Mouse (Mus musculus): ENCODE results near the gene Nucb2. TPM values are rescaled to one million over a fixed set of nuclear protein-coding genes. Genes with fewer than 3 reads are reported as not detected.

Nucb2 gene
- polyA plus RNA-seq, 1 experiment from 2014 or later = 20.2 TPM

DNA sequence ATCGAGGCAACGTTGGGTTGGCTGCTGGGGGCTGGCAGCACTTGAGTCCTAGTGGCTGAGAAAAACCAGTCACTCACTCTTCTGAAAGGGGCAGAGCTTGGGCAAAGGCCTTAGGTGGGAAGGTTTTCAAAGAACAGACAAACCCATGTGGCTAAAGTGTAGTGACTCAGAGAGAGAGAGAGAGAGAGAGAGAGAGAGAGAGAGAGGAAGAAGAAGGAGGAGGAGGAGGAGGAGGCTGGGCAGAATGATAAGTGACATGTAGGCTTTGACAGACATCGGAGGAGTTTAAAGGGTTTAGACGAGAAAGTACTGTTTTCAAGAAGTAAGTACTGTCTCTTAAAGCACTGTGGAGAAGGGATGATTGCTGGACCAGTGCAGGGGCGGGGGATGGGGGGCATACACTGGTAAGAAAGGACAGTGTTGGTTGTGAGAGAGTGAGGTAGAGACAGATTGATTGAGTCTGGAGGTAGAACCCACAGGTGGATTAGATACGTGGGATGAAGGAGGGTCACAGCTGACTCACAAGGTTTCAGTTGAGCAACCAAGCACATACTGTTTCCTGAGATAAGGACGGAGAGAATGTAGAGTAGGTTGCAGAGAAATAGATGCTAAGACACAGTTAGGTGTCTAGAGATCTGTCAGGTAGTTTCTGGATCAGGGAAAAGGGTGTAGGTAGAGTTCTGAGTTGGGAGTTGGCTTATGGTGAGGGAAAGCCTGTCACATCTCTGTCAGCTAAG, 10.7 kb upstream of the Nucb2 start:
- no peaks in the 10 kb centered on the region for H3K4me1 ChIP-seq (replicated peaks)
- WGBS = 82% methylated on average over 7 of the region's 7 CpGs
- H3K36me3 ChIP-seq = no peaks in the 10 kb centered on the region
- H3K9me3 ChIP-seq = no peaks in the 10 kb centered on the region
- no peaks in the 10 kb centered on the region for H3K27me3 ChIP-seq
- ATAC-seq (ENCODE audit: low read depth) = no peak
- no peak overlapping the region for H3K4me2 ChIP-seq
- H3K27ac ChIP-seq (replicated peaks) = no peak overlapping the region
- H3K4me3 ChIP-seq = no peak overlapping the region
- H3K9ac ChIP-seq = no peak overlapping the region

DNA sequence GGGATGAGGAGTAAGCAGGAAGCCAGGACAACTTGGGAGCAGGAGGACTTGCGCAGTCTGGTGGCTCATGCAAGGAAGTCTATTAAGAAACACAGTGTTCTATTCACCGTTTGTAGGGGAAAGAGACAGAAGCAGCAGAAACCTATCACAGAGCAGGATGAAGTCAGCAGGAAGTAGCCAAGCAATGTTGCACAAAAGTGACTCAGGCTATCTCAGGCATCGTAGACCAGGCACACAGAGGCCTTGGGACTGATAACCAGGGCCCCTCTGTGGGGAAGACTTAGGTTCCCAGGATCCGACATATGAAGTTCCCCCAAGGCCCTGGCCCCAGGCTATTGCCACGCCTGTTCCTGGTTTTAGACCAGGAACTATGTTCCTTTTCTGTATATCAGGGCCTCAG, 9.6 kb upstream of the Nucb2 start:
- WGBS = 85% methylated on average over 5 of the region's 5 CpGs
- H3K27ac ChIP-seq (replicated peaks) = no peak overlapping the region
- H3K4me1 ChIP-seq (replicated peaks) = no peaks in the 10 kb centered on the region
- no peaks in the 10 kb centered on the region for H3K9me3 ChIP-seq
- H3K27me3 ChIP-seq = no peaks in the 10 kb centered on the region
- no peak for ATAC-seq (ENCODE audit: low read depth)
- H3K9ac ChIP-seq = no peak overlapping the region
- H3K4me2 ChIP-seq = no peak overlapping the region
- H3K4me3 ChIP-seq = no peak overlapping the region
- no peaks in the 10 kb centered on the region for H3K36me3 ChIP-seq

DNA sequence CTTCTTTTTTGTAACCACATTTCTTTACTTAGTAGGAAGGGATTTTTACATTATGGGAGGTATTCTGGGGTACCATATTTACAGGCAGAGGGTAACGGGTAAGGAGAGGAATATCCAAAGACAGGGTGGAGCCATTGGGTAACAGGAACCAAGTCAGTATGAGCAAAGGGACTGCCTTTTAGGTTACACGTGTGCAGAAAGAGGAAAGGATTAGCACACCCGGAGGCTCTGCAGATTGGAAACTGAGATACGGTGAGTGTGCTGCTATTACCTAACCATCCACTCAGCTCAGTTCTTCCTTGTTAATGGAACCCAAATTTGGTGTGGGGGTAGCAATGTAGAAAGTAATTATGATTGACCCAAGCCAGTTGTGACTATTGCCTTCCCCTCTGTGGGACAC, 7.4 kb upstream of the Nucb2 start:
- H3K4me1 ChIP-seq (replicated peaks) = no peaks in the 10 kb centered on the region
- no peak overlapping the region for H3K9ac ChIP-seq
- H3K9me3 ChIP-seq = no peaks in the 10 kb centered on the region
- H3K36me3 ChIP-seq = no peaks in the 10 kb centered on the region
- ATAC-seq (ENCODE audit: low read depth) = no peak
- H3K4me2 ChIP-seq = no peak overlapping the region
- 91% methylated on average over 4 of the region's 4 CpGs for WGBS
- no peak overlapping the region for H3K4me3 ChIP-seq
- H3K27ac ChIP-seq (replicated peaks) = no peak overlapping the region
- no peaks in the 10 kb centered on the region for H3K27me3 ChIP-seq

DNA sequence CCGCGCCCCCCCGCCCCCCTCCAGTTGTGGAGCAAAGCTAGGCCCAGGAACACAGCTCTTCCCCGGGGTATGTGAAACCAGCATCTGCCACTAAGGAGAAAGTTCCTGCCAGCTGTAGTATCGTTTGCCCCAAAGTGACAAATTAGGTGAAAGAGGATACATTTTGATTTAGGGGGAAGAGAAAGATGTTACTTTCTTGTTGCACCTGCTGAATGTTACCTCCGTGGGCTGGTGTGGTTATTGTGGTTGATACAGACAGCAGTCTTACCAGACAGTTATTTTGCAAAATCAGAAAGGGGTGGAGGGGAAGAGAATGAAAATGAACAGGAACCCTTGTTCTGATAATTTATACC, 625 bp downstream of the Nucb2 start:
- H3K27me3 ChIP-seq = no peaks in the 10 kb centered on the region
- peaks cover 19% of the 10 kb centered on the region for H3K4me1 ChIP-seq (replicated peaks)
- ATAC-seq (ENCODE audit: low read depth) = no peak
- peak overlapping the region; percentile 81 for H3K9ac ChIP-seq
- peak overlapping the region; percentile 68 for H3K4me3 ChIP-seq
- peak overlapping the region; percentile 77 for H3K4me2 ChIP-seq
- peak overlapping the region; percentile 84 for H3K27ac ChIP-seq (replicated peaks)
- H3K9me3 ChIP-seq = no peaks in the 10 kb centered on the region
- peaks cover 4% of the 10 kb centered on the region; the same call in 1 of the 2 replicates for H3K36me3 ChIP-seq
- WGBS = 5% methylated on average over 6 of the region's 6 CpGs

DNA sequence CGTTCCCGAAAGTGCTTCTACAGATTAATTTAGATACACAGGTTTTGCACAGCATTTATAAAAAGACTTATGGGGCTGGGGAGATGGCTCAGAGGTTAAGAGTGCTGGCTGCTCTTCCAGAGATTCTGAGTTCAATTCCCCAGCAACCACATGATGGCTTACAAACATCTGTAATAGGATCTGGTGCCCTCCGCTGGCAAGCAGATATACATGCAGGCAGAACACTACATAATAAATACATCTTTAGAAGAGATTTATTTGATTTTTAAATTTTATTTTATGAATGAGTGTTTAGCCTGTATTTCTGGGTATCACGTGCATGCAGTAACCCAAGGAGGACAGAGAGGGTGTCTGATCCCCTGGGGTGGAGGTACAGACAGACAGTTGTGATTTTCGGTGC, 9.9 kb downstream of the Nucb2 start:
- Histone ChIP-seq H3K9ac (no peak overlapping the region), H3K4me3 (no peak overlapping the region), H3K27ac (replicated peaks) (no peak overlapping the region), H3K4me2 (no peak overlapping the region), H3K27me3 (no peaks in the 10 kb centered on the region), H3K36me3 (peaks cover 13% of the 10 kb centered on the region), H3K4me1 (replicated peaks) (peaks cover 16% of the 10 kb centered on the region), H3K9me3 (no peaks in the 10 kb centered on the region)
- no peak for ATAC-seq (ENCODE audit: low read depth)
- 80% methylated on average over 5 of the region's 5 CpGs for WGBS

DNA sequence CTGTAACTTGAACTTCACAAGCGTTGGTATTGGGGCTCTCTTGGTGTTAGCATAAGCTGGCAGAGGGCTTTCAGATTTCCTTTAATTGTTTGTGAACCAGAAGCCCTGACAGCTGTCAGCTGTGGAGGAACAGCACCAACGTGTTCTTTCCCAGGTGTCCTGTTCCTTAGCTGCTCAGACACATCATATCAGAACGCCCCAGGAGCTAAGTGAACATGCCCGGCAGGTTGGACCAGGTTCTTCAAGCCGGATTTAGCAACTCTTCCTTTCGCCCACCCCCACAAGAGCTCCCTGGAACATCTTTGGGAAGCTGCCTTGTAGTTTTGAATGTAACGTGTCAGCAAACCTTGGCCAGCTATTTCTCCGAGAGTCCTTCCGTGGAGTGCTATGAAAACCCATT, 10.4 kb downstream of the Nucb2 start:
- Histone ChIP-seq H3K4me3 (no peak overlapping the region), H3K27me3 (no peaks in the 10 kb centered on the region), H3K36me3 (peaks cover 11% of the 10 kb centered on the region), H3K9ac (no peak overlapping the region), H3K27ac (replicated peaks) (no peak overlapping the region), H3K4me2 (no peak overlapping the region), H3K9me3 (no peaks in the 10 kb centered on the region), H3K4me1 (replicated peaks) (peaks cover 16% of the 10 kb centered on the region)
- ATAC-seq (ENCODE audit: low read depth) = no peak
- 87% methylated on average over 9 of the region's 9 CpGs for WGBS

DNA sequence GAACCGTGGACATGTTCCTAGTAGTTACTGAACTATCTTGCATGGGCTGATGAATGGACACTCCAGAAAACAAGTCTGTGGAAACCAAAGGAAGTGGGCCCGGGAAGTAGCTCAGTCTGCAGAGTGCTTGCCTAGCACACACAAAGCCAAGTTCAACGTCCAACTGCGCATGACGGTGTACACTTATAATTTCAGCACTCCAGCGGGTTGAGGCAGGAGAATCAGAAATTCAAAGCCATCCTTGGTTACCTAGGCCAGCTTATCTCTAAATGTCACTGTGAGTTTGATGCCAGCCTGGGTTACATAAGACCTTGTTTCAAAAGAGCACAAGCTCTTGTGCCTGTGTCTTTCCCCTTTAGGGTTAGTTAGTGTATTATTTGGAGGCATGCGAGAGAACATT, 10.9 kb downstream of the Nucb2 start:
- ATAC-seq (ENCODE audit: low read depth) = no peak
- 92% methylated on average over 7 of the region's 7 CpGs for WGBS
- H3K9me3 ChIP-seq = no peaks in the 10 kb centered on the region

DNA sequence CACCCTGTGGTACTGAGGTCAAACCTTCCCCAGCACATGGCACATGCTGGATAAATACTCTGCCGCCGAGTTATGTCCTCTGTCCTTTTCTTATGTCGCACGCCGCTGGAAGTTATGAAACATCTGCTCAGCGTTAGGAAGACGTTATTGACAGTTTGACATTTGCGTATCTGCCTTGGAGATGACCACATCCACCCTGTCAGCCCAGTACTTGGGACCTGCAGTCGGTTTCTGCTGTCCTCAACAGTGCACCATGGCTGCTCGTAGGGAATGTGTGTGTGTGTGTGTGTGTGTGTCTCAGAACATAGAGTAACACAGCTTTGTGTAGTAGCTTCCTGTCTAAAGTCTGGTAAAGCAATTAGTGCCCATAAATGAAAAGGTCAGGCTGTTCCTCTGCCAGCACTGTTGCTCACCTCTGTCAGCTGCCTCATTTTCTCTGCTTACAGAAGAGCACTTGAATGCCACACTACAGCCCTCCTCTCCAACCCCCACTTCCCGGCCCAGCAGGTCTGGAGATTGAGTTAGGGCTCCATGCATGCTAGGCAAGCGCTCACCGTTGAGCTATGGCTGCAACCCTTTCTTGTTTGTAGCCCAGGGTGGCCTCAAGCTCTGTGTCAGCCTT, 11.5 kb downstream of the Nucb2 start:
- 83% methylated on average over 13 of the region's 13 CpGs for WGBS
- Histone ChIP-seq H3K27me3 (no peaks in the 10 kb centered on the region), H3K4me3 (no peak overlapping the region), H3K9me3 (no peaks in the 10 kb centered on the region), H3K36me3 (peaks cover 1% of the 10 kb centered on the region; the same call in 1 of the 2 replicates), H3K4me2 (no peak overlapping the region), H3K27ac (replicated peaks) (no peak overlapping the region), H3K9ac (no peak overlapping the region; the same call in 1 of the 2 replicates), H3K4me1 (replicated peaks) (peaks cover 16% of the 10 kb centered on the region)
- ATAC-seq (ENCODE audit: low read depth) = no peak

More for the DNA sequence above, 10.9 kb downstream of the Nucb2 start:
- Histone ChIP-seq H3K4me2 (no peak overlapping the region), H3K4me3 (no peak overlapping the region), H3K4me1 (replicated peaks) (peaks cover 16% of the 10 kb centered on the region), H3K9ac (no peak overlapping the region), H3K36me3 (peaks cover 7% of the 10 kb centered on the region), H3K27me3 (no peaks in the 10 kb centered on the region), H3K27ac (replicated peaks) (no peak overlapping the region)

DNA sequence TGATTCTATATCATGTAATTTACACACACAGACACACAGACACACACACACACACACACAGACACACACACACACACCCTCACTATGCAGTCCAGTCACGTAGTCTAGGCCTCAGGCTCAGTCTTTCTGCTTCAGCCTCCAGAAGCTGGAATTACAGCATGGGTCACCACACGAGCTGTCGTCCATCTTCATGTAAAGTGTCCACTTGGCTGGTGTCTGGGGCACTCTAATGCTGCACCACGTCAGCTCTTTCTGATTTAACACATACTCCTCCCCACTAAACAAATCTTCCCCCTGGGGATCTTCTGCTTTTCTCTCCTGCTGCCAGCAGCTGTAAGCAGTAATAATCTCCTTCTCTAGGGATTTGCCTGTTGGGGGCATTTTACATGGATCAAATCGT, 13.1 kb downstream of the Nucb2 start:
- 16% methylated on average over 5 of the region's 5 CpGs for WGBS
- Histone ChIP-seq H3K4me1 (replicated peaks) (peaks cover 16% of the 10 kb centered on the region), H3K4me2 (no peak overlapping the region), H3K36me3 (peaks cover 7% of the 10 kb centered on the region), H3K9me3 (no peaks in the 10 kb centered on the region), H3K27me3 (no peaks in the 10 kb centered on the region), H3K27ac (replicated peaks) (peak overlapping the region; percentile 76), H3K9ac (no peak overlapping the region), H3K4me3 (no peak overlapping the region)
- peak; percentile 85 for ATAC-seq (ENCODE audit: low read depth)

DNA sequence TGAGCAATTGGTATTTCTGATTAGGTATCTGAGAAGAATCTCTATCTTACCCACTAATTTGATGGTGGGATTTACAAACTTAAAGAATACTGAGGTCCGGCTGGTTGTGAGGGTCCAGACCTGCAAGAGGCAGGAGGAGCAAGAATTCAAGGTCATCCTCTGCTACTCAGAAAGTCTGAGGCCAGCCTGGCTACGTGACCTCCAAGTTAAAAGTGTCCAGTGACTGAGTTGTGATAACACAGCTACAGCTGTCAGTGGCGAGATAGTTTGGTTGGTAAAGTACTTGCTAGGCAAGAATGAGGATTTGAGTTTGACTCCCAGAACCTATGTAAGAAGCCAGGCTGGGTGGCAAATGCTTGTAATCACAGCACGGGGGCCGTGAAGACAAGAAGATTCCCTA, 14.0 kb downstream of the Nucb2 start:
- Histone ChIP-seq H3K9me3 (no peaks in the 10 kb centered on the region), H3K27me3 (no peaks in the 10 kb centered on the region), H3K4me3 (no peak overlapping the region), H3K4me2 (no peak overlapping the region), H3K36me3 (peaks cover 7% of the 10 kb centered on the region), H3K9ac (no peak overlapping the region), H3K4me1 (replicated peaks) (peaks cover 16% of the 10 kb centered on the region), H3K27ac (replicated peaks) (peak overlapping the region; percentile 76; the same call in 1 of the 2 replicates)
- ATAC-seq (ENCODE audit: low read depth) = no peak
- 90% methylated on average over 5 of the region's 5 CpGs for WGBS

DNA sequence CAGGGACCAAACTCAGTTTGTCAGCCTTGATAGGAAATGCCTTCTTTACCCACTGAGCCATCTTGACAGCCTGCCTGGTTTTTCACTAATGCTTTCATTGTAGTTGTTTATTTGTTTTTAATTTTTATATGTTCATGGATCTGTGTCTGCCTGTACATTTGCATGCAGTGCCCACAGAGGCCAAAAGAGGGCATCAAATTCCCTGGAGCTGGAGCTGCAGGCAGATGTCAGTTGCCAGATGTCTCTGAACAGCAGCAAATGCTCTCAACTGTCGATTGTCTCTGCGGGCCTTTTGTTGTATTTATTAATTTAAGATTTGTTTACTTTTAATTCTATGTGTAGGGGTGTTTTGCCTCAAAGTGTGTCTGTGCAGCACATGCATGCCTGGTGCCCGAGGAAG, 15.6 kb downstream of the Nucb2 start:
- WGBS = 65% methylated on average over 3 of the region's 3 CpGs
- no peak overlapping the region for H3K27ac ChIP-seq (replicated peaks)

DNA sequence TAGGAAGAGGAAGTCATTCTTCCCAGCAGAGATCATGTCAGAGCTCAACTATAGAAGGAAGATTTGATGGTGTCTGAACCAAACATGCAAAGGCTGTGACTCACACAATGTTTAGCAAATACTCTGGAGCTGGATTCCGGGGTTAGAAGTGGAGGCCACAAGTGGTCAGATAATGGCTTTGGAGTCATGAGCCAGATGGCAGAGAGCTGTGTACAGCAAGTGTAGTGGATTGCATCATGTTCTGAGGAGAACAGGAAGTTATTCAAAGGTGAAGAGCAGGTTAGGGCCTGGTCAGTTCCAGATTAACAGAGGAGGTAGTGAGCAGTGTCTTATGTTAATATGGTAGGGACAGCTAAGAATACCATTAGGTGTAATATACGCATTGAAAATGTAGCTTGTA, 20.4 kb downstream of the Nucb2 start:
- H3K27me3 ChIP-seq = no peaks in the 10 kb centered on the region
- peaks cover 55% of the 10 kb centered on the region for H3K36me3 ChIP-seq
- no peak overlapping the region for H3K27ac ChIP-seq (replicated peaks)
- no peaks in the 10 kb centered on the region for H3K9me3 ChIP-seq
- whole genome bisulfite sequencing = 96% methylated on average over 2 of the region's 2 CpGs
- no peaks in the 10 kb centered on the region for H3K4me1 ChIP-seq (replicated peaks)
- H3K4me2 ChIP-seq = no peak overlapping the region
- no peak for ATAC-seq (ENCODE audit: low read depth)
- H3K4me3 ChIP-seq = no peak overlapping the region
- H3K9ac ChIP-seq = no peak overlapping the region

More for the DNA sequence above, 15.6 kb downstream of the Nucb2 start:
- H3K4me2 ChIP-seq = no peak overlapping the region
- ATAC-seq (ENCODE audit: low read depth) = no peak
- peaks cover 16% of the 10 kb centered on the region for H3K4me1 ChIP-seq (replicated peaks)
- H3K27me3 ChIP-seq = no peaks in the 10 kb centered on the region
- no peaks in the 10 kb centered on the region for H3K9me3 ChIP-seq
- H3K9ac ChIP-seq = no peak overlapping the region
- H3K36me3 ChIP-seq = peaks cover 18% of the 10 kb centered on the region
- H3K4me3 ChIP-seq = no peak overlapping the region

DNA sequence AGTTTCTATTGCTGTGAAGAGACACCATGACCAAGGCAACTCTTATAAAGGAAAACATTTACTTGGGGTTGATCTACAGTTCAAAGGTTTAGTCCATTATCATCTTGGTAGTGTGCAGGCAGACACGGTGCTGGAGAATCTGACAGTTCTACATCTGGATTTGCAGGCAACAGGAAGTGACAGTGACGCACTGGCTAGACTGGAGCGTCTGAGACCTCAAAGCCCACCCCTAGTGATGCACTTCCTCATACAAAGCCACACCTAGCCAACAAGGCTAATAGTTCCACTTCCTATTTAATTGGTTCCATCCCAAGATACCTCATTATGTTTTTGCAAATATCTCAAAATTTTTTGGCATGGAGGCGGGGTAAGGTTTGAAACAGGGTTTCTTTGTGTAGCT, 25.6 kb downstream of the Nucb2 start:
- no peak overlapping the region for H3K4me2 ChIP-seq
- H3K4me1 ChIP-seq (replicated peaks) = no peaks in the 10 kb centered on the region
- no peaks in the 10 kb centered on the region for H3K27me3 ChIP-seq
- no peak overlapping the region for H3K4me3 ChIP-seq
- no peaks in the 10 kb centered on the region for H3K9me3 ChIP-seq
- H3K9ac ChIP-seq = no peak overlapping the region
- ATAC-seq (ENCODE audit: low read depth) = no peak
- no peak overlapping the region for H3K27ac ChIP-seq (replicated peaks)
- peaks cover 68% of the 10 kb centered on the region for H3K36me3 ChIP-seq
- WGBS = 83% methylated on average over 4 of the region's 4 CpGs

Data from neural tube, embryonic 13.5 days (tissue).